Mouse (Mus musculus) cerebellum, adult 2 months (tissue): ENCODE results near the gene Fsip2.

Source experiments
- CTCF ChIP-seq: fragments of 200-500 bp; IDR thresholded peaks from 2 replicates; pipeline ENCODE4 v1.5.1; 2011; ENCODE audit warnings: low read depth, mild to moderate bottlenecking, control low read depth, low read length, moderate library complexity, borderline replicate concordance; ENCODE audit not compliant: insufficient read depth
- POLR2A ChIP-seq: fragments of 200-500 bp; IDR thresholded peaks from 2 replicates; pipeline ENCODE4 v1.6.1; 2011; ENCODE audit warnings: low read length, control low read depth, borderline replicate concordance; ENCODE audit not compliant: insufficient read depth

- TF ChIP-seq CTCF (no peak), POLR2A (no peak)
Observed at GRCm38 (mm10) chr2:82963443-82963842, 20.0 kb downstream of the Fsip2 start.
